Comparison of ENCODE assay signal across 9 mouse cellular contexts in the genomic region with DNA sequence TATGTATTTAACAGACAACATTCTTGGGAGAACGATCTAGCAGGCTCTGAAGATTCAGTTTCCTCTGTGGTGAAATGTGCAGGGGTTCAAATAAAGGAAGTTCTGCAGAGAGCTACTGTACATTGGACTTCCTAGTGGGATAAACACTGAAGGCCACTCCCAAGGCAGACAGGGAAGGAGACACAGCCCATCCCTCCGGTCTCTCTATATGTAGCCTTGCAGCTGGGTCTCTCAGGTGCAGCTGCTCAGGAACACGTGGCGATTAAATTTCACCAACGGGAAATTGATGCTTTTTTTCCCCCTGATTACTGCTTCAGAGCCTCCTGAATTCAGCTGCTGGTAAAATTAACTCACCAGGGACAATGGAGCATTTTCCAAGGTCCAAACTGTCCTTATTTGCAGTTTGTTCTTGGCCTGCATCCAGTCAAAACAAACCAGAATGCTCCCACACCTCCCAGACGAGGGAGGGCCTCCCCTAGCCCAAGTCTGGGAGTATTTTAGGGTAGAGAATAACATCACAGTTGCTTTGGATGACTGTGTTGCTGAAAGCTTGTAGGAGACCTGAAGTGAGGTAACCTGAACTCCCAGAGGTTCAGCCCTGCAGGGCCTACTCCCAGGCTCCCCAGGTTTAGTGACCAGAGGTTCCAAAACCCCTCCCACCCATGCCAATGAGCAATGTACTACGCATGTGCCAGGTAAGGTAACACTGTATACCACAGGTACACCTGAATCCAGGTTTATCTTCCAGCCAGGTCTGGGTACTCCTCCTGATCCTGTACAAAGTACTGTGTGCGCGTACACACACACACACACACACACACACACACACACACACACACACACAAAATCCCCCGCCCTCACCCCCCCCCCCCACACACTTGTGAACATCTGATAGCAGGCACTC.
DNase-seq lines count a peak whose midpoint lies in the region; ATAC-seq and TF ChIP-seq lines count a peak whose summit lies in the region.
"Had no signal": no experiment of that assay in that cellular context is flagged by ENCODE, and none has a peak within 500 bp of the region (broad histone marks: within the 10 kb centered on the region; RNA-seq: fewer than 3 reads in every experiment).

No protein-coding gene starts in this region.

- no peak for TF ChIP-seq POLR2A in heart, adult 2 months (IDR thresholded peaks at IDR 0.05; ENCODE audit: insufficient read depth, low read depth, low read length)

- no peak overlapping the region for H3K4me3 ChIP-seq in hindbrain, embryonic 14.5 days (replicated peaks; ENCODE audit: low read length)
- H3K4me3 ChIP-seq in hindbrain, embryonic 10.5 days, result no peak overlapping the region
- no peak overlapping the region; the same call in 1 of the 2 replicates for H3K4me3 ChIP-seq in heart, adult 2 months
- no peak overlapping the region for H3K4me3 ChIP-seq in kidney, postnatal 0 days (replicated peaks; ENCODE audit: low read depth, low read length)

- H3K4me1 ChIP-seq in hindbrain, embryonic 14.5 days (replicated peaks; ENCODE audit: control insufficient read depth, insufficient read depth, low read length), result peaks cover 4% of the 10 kb centered on the region; the same call in 1 of the 2 replicates
- H3K4me1 ChIP-seq in hindbrain, embryonic 10.5 days (replicated peaks), result no peaks in the 10 kb centered on the region
- peaks cover 13% of the 10 kb centered on the region for H3K4me1 ChIP-seq in heart, adult 2 months (ENCODE audit: control insufficient read depth, insufficient read depth, low read length)
- no peaks in the 10 kb centered on the region for H3K4me1 ChIP-seq in kidney, postnatal 0 days (replicated peaks; ENCODE audit: insufficient read depth, low read length)

- no peak overlapping the region for H3K4me2 ChIP-seq in hindbrain, embryonic 14.5 days (replicated peaks)
- H3K4me2 ChIP-seq in kidney, postnatal 0 days (ENCODE audit: low read length), result no peak overlapping the region

- no peak for TF ChIP-seq CTCF in heart, adult 2 months (IDR thresholded peaks at IDR 0.05)
- no peak for TF ChIP-seq CTCF in kidney, postnatal 0 days (IDR thresholded peaks at IDR 0.05; ENCODE audit: low read depth)

- no peaks in the 10 kb centered on the region for H3K27me3 ChIP-seq in hindbrain, embryonic 14.5 days (ENCODE audit: control insufficient read depth, insufficient read depth, low read length)
- no peaks in the 10 kb centered on the region for H3K27me3 ChIP-seq in hindbrain, embryonic 10.5 days (ENCODE audit: insufficient read depth, poor library complexity, severe bottlenecking)
- no peaks in the 10 kb centered on the region for H3K27me3 ChIP-seq in heart, adult 2 months (ENCODE audit: control insufficient read depth, insufficient read depth, low read length)
- no peaks in the 10 kb centered on the region for H3K27me3 ChIP-seq in kidney, postnatal 0 days (ENCODE audit: insufficient read depth, low read length)

- no peaks in the 10 kb centered on the region for H3K79me2 ChIP-seq in heart, adult 2 months (replicated peaks; ENCODE audit: control insufficient read depth, insufficient read depth, low read length)

- H3K9me3 ChIP-seq in hindbrain, embryonic 14.5 days (ENCODE audit: control insufficient read depth, low read length), result no peaks in the 10 kb centered on the region
- no peaks in the 10 kb centered on the region for H3K9me3 ChIP-seq in hindbrain, embryonic 10.5 days
- no peaks in the 10 kb centered on the region for H3K9me3 ChIP-seq in kidney, postnatal 0 days (replicated peaks; ENCODE audit: low read length)
- H3K9me3 ChIP-seq: G1E had no signal

- peak overlapping the region; percentile 20; the same call in 1 of the 2 replicates for H3K27ac ChIP-seq in hindbrain, embryonic 14.5 days
- no peak overlapping the region for H3K27ac ChIP-seq in hindbrain, embryonic 10.5 days
- H3K27ac ChIP-seq in heart, adult 2 months, result peak overlapping the region; percentile 48
- H3K27ac ChIP-seq in kidney, postnatal 0 days, result 0 out of 2 replicates have a peak overlapping the region, but pooled peaks have one; percentile 19

- WGBS in hindbrain, embryonic 14.5 days, result 67% methylated on average over 9 of the region's 10 CpGs
- 88% methylated on average over 10 of the region's 10 CpGs for WGBS in hindbrain, embryonic 10.5 days
- 53% methylated on average over 10 of the region's 10 CpGs for WGBS in heart, adult 2 months
- WGBS in kidney, postnatal 0 days, result 41% methylated on average over 10 of the region's 10 CpGs

- peaks cover 37% of the 10 kb centered on the region for H3K36me3 ChIP-seq in hindbrain, embryonic 14.5 days (replicated peaks; ENCODE audit: control insufficient read depth, insufficient read depth)
- H3K36me3 ChIP-seq in hindbrain, embryonic 10.5 days, result peaks cover 72% of the 10 kb centered on the region
- H3K36me3 ChIP-seq in heart, adult 2 months (ENCODE audit: control insufficient read depth, insufficient read depth, low read length), result no peaks in the 10 kb centered on the region; the same call in 1 of the 2 replicates
- H3K36me3 ChIP-seq in kidney, postnatal 0 days (ENCODE audit: insufficient read depth, low read length), result 0 out of 2 replicates have a peak, but pooled peaks cover 10% of the 10 kb centered on the region

- TF ChIP-seq EP300 in heart, adult 2 months (IDR thresholded peaks at IDR 0.05; ENCODE audit: insufficient read depth, low read depth, low read length), result 0 out of 2 replicates have a peak, but pooled peaks have one; percentile 16

- H3K9ac ChIP-seq in hindbrain, embryonic 14.5 days, result no peak overlapping the region
- no peak overlapping the region for H3K9ac ChIP-seq in heart, adult 2 months (ENCODE audit: low read depth, low read length)
- no peak overlapping the region for H3K9ac ChIP-seq in kidney, postnatal 0 days (ENCODE audit: low read depth, low read length)

- intact Hi-C loops in heart, adult 2 months (cut with DNase I), result no loop called here

- ATAC-seq in hindbrain, embryonic 14.5 days (ENCODE audit: low FRiP score), result no peak
- ATAC-seq in kidney, postnatal 0 days (replicated peaks; ENCODE audit: low FRiP score, low read depth), result peak; percentile 57
- no peak for ATAC-seq in activated CD4-positive, CD25-positive, alpha-beta regulatory T cell, adult 4 months

- no peak for DNase-seq in hindbrain, embryonic 14.5 days (ENCODE audit: low spot score)
- DNase-seq in hindbrain, embryonic 10.5 days (ENCODE audit: low spot score), result no peak
- DNase-seq in adrenal gland, postnatal 10 days, result peak; percentile 66
- DNase-seq in heart, adult 2 months, result peak; percentile 46 to 70
- DNase-seq in kidney, postnatal 0 days (ENCODE audit: low spot score), result peak; percentile 78
- peak; percentile 51 for DNase-seq in lung, postnatal 10 days
- DNase-seq in retina, postnatal 1 day, result no peak

Comparison
In these comparisons a context has a peak if more than half of its experiments do, and no peak if none do; other contexts are left out.
1. DNase-seq: peak in adrenal gland, postnatal 10 days (single experiment), heart, adult 2 months (2 of 2), kidney, postnatal 0 days (single experiment) and lung, postnatal 10 days (single experiment); none in hindbrain, embryonic 14.5 days (single experiment), hindbrain, embryonic 10.5 days (single experiment) and retina, postnatal 1 day (single experiment).